Mouse (Mus musculus): ENCODE data around the gene H2afv. TPM values are rescaled to one million over a fixed set of nuclear protein-coding genes. Genes with fewer than 3 reads are reported as not detected.

The H2afv gene
- polyA plus RNA-seq (2012; rRNA removed), result 29.8 and 36.5 TPM in 2 replicates

DNA sequence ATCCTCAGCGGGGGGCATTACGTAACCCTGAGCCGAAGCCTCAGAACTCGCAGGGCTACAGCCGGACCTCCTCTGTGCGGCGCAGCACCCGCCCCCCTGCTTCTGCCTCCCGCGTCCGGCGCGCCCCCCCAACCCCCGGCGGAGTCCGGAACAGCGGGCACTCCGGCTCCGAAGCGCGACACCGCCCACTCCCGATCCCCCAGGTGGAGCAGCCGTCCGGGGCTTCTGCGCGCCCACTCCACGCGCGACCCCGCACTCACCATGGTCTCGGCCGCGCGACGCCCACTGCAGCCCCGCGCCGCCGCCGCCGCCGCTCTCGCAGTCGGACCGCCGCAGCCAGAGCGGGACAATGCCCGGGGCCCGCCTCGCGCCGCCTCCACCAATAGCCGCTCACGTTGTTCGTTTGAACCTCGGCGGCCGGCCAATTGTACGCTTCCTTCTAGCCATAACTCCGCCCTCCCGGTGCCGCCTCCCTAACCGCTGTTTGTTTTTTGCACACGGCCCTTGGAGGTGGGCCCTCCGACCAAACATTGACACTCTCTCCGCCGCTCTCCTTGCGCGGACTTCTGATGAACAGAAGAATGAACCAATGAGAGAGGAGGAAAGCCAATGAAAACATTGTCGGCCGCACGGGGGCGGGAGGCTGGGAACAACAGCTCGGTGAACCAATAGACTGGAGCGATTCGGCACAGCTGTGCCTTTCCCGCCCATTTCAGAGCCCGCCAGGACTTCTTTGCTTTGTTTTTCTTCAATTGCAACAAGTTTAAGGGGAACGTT is at the start of gene H2afv:
H2afv (minus strand) TSS at position 367 of the 777 bp plus-strand sequence.
- TF ChIP-seq CTCF (IDR thresholded peaks at IDR 0.05; ENCODE audit: extremely low read depth, insufficient read depth, insufficient read length, insufficient replicate concordance) (no peak), POLR2A (IDR thresholded peaks at IDR 0.05; ENCODE audit: low read depth, low read length) (no peak)
- Histone ChIP-seq H3K4me1 (ENCODE audit: control insufficient read depth, insufficient read depth, insufficient read length) (peaks cover 2% of the 10 kb centered on the region; the same call in 1 of the 2 replicates), H3K27ac (ENCODE audit: insufficient read depth, low read length) (peak within 1 kb of the TSS; percentile 98), H3K36me3 (ENCODE audit: control insufficient read depth, insufficient read depth, low read length) (no peaks in the 10 kb centered on the region), H3K4me3 (ENCODE audit: extremely low read depth, insufficient read depth, insufficient read length) (peak within 1 kb of the TSS; percentile 92), H3K27me3 (ENCODE audit: control insufficient read depth, insufficient read depth, low read length) (no peaks in the 10 kb centered on the region)
- peak; percentile 98 to 99 for DNase-seq (ENCODE audit: low read depth in 1 of 2, low spot score in 2 of 2)
- WGBS, result under 1% methylated on average over 76 of the region's 80 CpGs

DNA sequence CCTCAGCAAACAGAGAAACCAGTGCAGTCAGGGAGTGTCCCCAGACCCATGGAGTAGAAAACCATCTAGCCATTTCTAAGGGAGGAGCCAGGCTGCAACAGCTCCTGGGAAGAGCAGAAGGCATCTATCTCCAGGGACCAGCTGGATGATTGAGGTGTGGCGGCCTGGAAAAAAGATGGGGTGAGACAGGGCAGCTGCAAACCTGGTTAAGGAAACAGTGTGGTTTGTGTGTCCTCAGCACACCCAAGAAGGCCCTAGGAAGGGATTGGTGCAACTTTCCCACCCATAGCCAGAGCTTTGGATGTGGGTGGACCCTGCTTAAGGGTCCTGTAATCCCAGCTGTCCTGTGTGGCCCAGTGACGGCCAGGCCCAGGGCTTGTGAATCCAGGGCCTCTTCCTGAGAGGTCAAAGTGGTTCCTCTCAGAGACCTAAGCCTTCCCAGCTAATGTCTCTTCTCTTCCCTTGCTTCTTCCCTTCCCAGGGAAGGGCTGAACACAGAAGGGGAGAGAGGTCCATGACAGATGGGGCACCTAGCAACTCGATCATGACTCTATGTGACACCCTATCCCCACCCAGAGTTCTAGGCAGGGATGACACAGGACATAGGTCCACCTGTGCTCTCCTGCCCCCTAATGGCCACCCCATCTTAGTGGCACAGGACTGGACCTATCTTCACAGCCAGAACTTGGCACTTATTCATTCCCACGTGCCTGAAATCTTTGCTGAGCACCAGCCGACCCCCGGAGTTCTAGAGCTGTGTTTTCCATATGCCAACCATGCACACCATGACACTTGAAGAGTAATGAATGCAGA is 45.7 kb upstream of the H2afv start:
- peak; percentile 49 to 62 for DNase-seq (ENCODE audit: low read depth in 1 of 2, low spot score in 2 of 2)
- Histone ChIP-seq H3K4me3 (ENCODE audit: extremely low read depth, insufficient read depth, insufficient read length) (no peak overlapping the region), H3K36me3 (ENCODE audit: control insufficient read depth, insufficient read depth, low read length) (no peaks in the 10 kb centered on the region), H3K4me1 (ENCODE audit: control insufficient read depth, insufficient read depth, insufficient read length) (no peaks in the 10 kb centered on the region), H3K27ac (ENCODE audit: insufficient read depth, low read length) (no peak overlapping the region), H3K27me3 (ENCODE audit: control insufficient read depth, insufficient read depth, low read length) (no peaks in the 10 kb centered on the region)
- no peak for TF ChIP-seq POLR2A (IDR thresholded peaks at IDR 0.05; ENCODE audit: low read depth, low read length)
- peak; percentile 55; the same call in 1 of the 2 replicates for TF ChIP-seq CTCF (IDR thresholded peaks at IDR 0.05; ENCODE audit: extremely low read depth, insufficient read depth, insufficient read length, insufficient replicate concordance)
- 51% methylated on average over 6 of the region's 6 CpGs for WGBS

DNA sequence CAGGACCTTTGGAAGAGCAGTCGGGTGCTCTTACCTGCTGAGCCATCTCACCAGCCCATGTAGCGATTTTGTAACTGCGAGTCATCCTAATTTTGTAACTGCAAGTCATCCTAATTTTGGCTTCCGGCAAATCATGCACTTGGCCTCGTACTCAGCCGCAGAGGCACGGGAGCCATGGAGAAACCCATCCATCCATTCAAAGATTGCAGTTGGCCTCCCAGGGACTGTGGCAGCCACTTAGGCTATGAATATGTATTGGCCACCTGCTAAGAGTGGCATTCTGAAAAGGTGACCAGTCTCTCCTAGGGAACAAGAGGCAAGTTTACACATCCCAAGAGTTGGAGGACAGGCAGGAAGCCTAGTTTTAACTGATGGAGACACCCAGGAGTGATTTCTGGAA is 45.0 kb upstream of the H2afv start:
- no peak for DNase-seq (ENCODE audit: low read depth in 1 of 2, low spot score in 2 of 2)

DNA sequence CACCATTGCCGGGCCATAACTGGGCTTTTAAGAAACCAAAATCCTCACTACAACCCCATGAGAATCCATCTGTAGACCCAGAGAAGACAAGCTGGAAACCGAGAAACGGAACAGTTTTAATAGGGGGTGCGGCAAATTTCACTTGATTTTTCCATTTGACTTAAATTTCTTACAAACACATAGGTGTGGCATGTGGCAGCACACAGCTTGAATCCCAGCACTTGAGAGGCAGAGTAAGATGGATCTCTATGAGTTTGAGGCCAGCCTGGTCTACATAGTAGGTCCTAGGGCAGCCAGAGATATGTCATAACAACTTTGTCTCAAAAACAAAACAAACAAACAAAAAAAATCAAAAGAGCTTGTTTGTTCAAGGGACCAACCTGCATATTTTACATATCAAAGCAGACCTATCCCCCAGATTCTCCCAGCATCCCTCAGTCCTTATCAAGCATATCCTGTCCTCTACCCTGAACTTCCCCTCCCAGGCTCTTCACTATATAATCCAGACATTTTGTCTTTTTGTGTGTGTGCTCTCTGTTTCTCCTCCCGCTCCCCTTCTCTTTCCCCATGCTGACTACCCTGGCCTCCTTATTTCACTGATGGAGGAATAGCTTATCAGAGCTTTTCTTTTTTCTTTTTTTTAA is 43.9 kb upstream of the H2afv start:
- DNase-seq (ENCODE audit: low read depth in 1 of 2, low spot score in 2 of 2), result no peak
- 96% methylated on average over 5 of the region's 5 CpGs for WGBS
- H3K4me1 ChIP-seq (ENCODE audit: control insufficient read depth, insufficient read depth, insufficient read length), result peaks cover 5% of the 10 kb centered on the region; the same call in 1 of the 2 replicates
- no peak overlapping the region for H3K27ac ChIP-seq (ENCODE audit: insufficient read depth, low read length)
- H3K4me3 ChIP-seq (ENCODE audit: extremely low read depth, insufficient read depth, insufficient read length), result no peak overlapping the region
- H3K27me3 ChIP-seq (ENCODE audit: control insufficient read depth, insufficient read depth, low read length), result no peaks in the 10 kb centered on the region
- H3K36me3 ChIP-seq (ENCODE audit: control insufficient read depth, insufficient read depth, low read length), result no peaks in the 10 kb centered on the region
- TF ChIP-seq CTCF (IDR thresholded peaks at IDR 0.05; ENCODE audit: extremely low read depth, insufficient read depth, insufficient read length, insufficient replicate concordance) (no peak), POLR2A (IDR thresholded peaks at IDR 0.05; ENCODE audit: low read depth, low read length) (no peak)

More for the DNA sequence above, 45.0 kb upstream of the H2afv start:
- no peaks in the 10 kb centered on the region for H3K27me3 ChIP-seq (ENCODE audit: control insufficient read depth, insufficient read depth, low read length)
- H3K4me1 ChIP-seq (ENCODE audit: control insufficient read depth, insufficient read depth, insufficient read length), result peaks cover 4% of the 10 kb centered on the region; the same call in 1 of the 2 replicates
- WGBS, result 97% methylated on average over 7 of the region's 7 CpGs
- H3K36me3 ChIP-seq (ENCODE audit: control insufficient read depth, insufficient read depth, low read length), result no peaks in the 10 kb centered on the region
- TF ChIP-seq CTCF (IDR thresholded peaks at IDR 0.05; ENCODE audit: extremely low read depth, insufficient read depth, insufficient read length, insufficient replicate concordance) (no peak), POLR2A (IDR thresholded peaks at IDR 0.05; ENCODE audit: low read depth, low read length) (no peak)
- no peak overlapping the region for H3K4me3 ChIP-seq (ENCODE audit: extremely low read depth, insufficient read depth, insufficient read length)
- no peak overlapping the region for H3K27ac ChIP-seq (ENCODE audit: insufficient read depth, low read length)

DNA sequence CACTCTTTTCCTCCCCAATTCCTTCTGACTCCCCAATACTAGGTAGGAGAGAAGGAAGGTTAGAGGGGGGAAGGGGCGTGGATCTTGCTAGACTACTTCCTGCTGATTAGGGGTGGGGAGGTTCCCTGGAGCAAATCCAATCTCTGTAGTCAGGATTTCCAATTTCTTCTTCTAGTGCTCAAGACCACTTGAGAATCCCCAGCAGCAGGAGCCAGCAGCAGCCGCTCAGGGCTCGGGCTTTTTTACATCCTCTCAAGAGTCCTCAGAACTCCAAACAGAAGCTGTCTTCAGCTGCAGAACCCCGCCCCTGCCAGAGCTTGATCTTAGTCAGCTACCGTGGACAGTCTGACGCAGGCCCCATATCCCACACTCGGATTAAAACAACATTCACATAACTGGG is 43.3 kb upstream of the H2afv start:
- no peak overlapping the region for H3K4me3 ChIP-seq (ENCODE audit: extremely low read depth, insufficient read depth, insufficient read length)
- DNase-seq (ENCODE audit: low read depth in 1 of 2, low spot score in 2 of 2), result no peak
- no peak overlapping the region for H3K27ac ChIP-seq (ENCODE audit: insufficient read depth, low read length)
- WGBS, result 79% methylated on average over 7 of the region's 7 CpGs
- H3K36me3 ChIP-seq (ENCODE audit: control insufficient read depth, insufficient read depth, low read length), result no peaks in the 10 kb centered on the region
- TF ChIP-seq CTCF (IDR thresholded peaks at IDR 0.05; ENCODE audit: extremely low read depth, insufficient read depth, insufficient read length, insufficient replicate concordance), result no peak
- no peak for TF ChIP-seq POLR2A (IDR thresholded peaks at IDR 0.05; ENCODE audit: low read depth, low read length)
- peaks cover 5% of the 10 kb centered on the region; the same call in 1 of the 2 replicates for H3K4me1 ChIP-seq (ENCODE audit: control insufficient read depth, insufficient read depth, insufficient read length)
- H3K27me3 ChIP-seq (ENCODE audit: control insufficient read depth, insufficient read depth, low read length), result no peaks in the 10 kb centered on the region

DNA sequence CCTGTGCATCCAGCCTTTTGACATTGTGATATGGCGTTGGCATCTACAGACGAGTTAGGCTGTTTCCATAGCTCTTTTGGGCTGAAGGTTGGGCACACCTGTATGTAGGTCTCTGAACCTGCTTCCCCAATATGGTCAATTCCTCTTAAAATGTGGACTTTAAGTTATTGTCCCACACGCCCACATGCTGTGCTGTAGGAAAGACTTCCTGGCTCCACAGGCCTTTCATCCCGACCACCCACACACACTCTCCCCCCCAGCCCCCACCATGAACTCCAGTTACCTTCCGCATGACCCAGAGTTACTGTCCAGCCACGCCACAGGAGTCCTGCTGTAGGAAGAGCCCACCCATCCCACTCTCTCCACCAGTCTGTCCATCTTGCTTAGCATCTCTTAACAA is 42.7 kb upstream of the H2afv start:
- DNase-seq (ENCODE audit: low read depth in 1 of 2, low spot score in 2 of 2), result no peak
- H3K4me3 ChIP-seq (ENCODE audit: extremely low read depth, insufficient read depth, insufficient read length), result no peak overlapping the region
- no peak overlapping the region for H3K27ac ChIP-seq (ENCODE audit: insufficient read depth, low read length)
- H3K27me3 ChIP-seq (ENCODE audit: control insufficient read depth, insufficient read depth, low read length), result no peaks in the 10 kb centered on the region
- H3K36me3 ChIP-seq (ENCODE audit: control insufficient read depth, insufficient read depth, low read length), result no peaks in the 10 kb centered on the region
- 85% methylated on average over 6 of the region's 6 CpGs for WGBS
- TF ChIP-seq POLR2A (IDR thresholded peaks at IDR 0.05; ENCODE audit: low read depth, low read length) (no peak), CTCF (IDR thresholded peaks at IDR 0.05; ENCODE audit: extremely low read depth, insufficient read depth, insufficient read length, insufficient replicate concordance) (no peak)
- peaks cover 5% of the 10 kb centered on the region; the same call in 1 of the 2 replicates for H3K4me1 ChIP-seq (ENCODE audit: control insufficient read depth, insufficient read depth, insufficient read length)

Data from spleen, adult 2 months (tissue).